Mouse (Mus musculus): Measurements from ENCODE around the gene Ano6. TPM values are rescaled to one million over a fixed set of nuclear protein-coding genes. Genes with fewer than 3 reads are reported as not detected.

Gene Ano6
- polyA plus RNA-seq, 1 experiment: 104 TPM

- 100% methylated on average over 1 of the region's 1 CpGs for WGBS
Observed at GRCm38 (mm10) chr15:95837570-95837969, 46.9 kb downstream of the Ano6 start.

GRCm38 (mm10) chr15:95838171-95839020, 47.8 kb downstream of the Ano6 start:
- no peaks in the 10 kb centered on the region for H3K27me3 ChIP-seq (ENCODE audit: control insufficient read depth, insufficient read depth, low read length)
- H3K36me3 ChIP-seq (ENCODE audit: control insufficient read depth, insufficient read depth, low read length): no peaks in the 10 kb centered on the region
- H3K4me3 ChIP-seq (ENCODE audit: control insufficient read depth, insufficient read depth, low read length): no peak overlapping the region
- TF ChIP-seq CTCF (IDR thresholded peaks at IDR 0.05; ENCODE audit: borderline replicate concordance, control insufficient read depth, extremely low read depth, insufficient read depth, low read length, poor library complexity): no peak
- no peak for DNase-seq
- peaks cover 6% of the 10 kb centered on the region; the same call in 1 of the 2 replicates for H3K4me1 ChIP-seq (replicated peaks; ENCODE audit: control insufficient read depth, insufficient read depth, low read length)
- no peak overlapping the region for H3K27ac ChIP-seq (ENCODE audit: control insufficient read depth, insufficient read depth, low read length)
- 45% methylated on average over 11 of the region's 11 CpGs for WGBS

More at GRCm38 (mm10) chr15:95837570-95837969, 46.9 kb downstream of the Ano6 start:
- H3K4me1 ChIP-seq (replicated peaks; ENCODE audit: control insufficient read depth, insufficient read depth, low read length): peaks cover 6% of the 10 kb centered on the region; the same call in 1 of the 2 replicates
- DNase-seq: no peak
- H3K27ac ChIP-seq (ENCODE audit: control insufficient read depth, insufficient read depth, low read length): no peak overlapping the region
- no peak for TF ChIP-seq POLR2A (IDR thresholded peaks at IDR 0.05; ENCODE audit: control insufficient read depth, extremely low read depth, insufficient read depth, low read length, poor library complexity)
- no peak for TF ChIP-seq CTCF (IDR thresholded peaks at IDR 0.05; ENCODE audit: borderline replicate concordance, control insufficient read depth, extremely low read depth, insufficient read depth, low read length, poor library complexity)
- H3K36me3 ChIP-seq (ENCODE audit: control insufficient read depth, insufficient read depth, low read length): no peaks in the 10 kb centered on the region
- H3K4me3 ChIP-seq (ENCODE audit: control insufficient read depth, insufficient read depth, low read length): no peak overlapping the region
- H3K27me3 ChIP-seq (ENCODE audit: control insufficient read depth, insufficient read depth, low read length): no peaks in the 10 kb centered on the region

GRCm38 (mm10) chr15:95839789-95840188, 49.1 kb downstream of the Ano6 start:
- peaks cover 6% of the 10 kb centered on the region for H3K4me1 ChIP-seq (replicated peaks; ENCODE audit: control insufficient read depth, insufficient read depth, low read length)
- DNase-seq: no peak
- 92% methylated on average over 3 of the region's 3 CpGs for WGBS
- H3K4me3 ChIP-seq (ENCODE audit: control insufficient read depth, insufficient read depth, low read length): no peak overlapping the region
- H3K27me3 ChIP-seq (ENCODE audit: control insufficient read depth, insufficient read depth, low read length): no peaks in the 10 kb centered on the region
- no peak for TF ChIP-seq POLR2A (IDR thresholded peaks at IDR 0.05; ENCODE audit: control insufficient read depth, extremely low read depth, insufficient read depth, low read length, poor library complexity)
- H3K36me3 ChIP-seq (ENCODE audit: control insufficient read depth, insufficient read depth, low read length): no peaks in the 10 kb centered on the region
- H3K27ac ChIP-seq (ENCODE audit: control insufficient read depth, insufficient read depth, low read length): no peak overlapping the region

GRCm38 (mm10) chr15:95843183-95843949, 52.7 kb downstream of the Ano6 start:
- DNase-seq: no peak
- WGBS: 93% methylated on average over 18 of the region's 18 CpGs
- Histone ChIP-seq H3K27me3 (ENCODE audit: control insufficient read depth, insufficient read depth, low read length) (no peaks in the 10 kb centered on the region), H3K4me1 (replicated peaks; ENCODE audit: control insufficient read depth, insufficient read depth, low read length) (peaks cover 5% of the 10 kb centered on the region), H3K36me3 (ENCODE audit: control insufficient read depth, insufficient read depth, low read length) (no peaks in the 10 kb centered on the region), H3K27ac (ENCODE audit: control insufficient read depth, insufficient read depth, low read length) (no peak overlapping the region), H3K4me3 (ENCODE audit: control insufficient read depth, insufficient read depth, low read length) (no peak overlapping the region)
- TF ChIP-seq CTCF (IDR thresholded peaks at IDR 0.05; ENCODE audit: borderline replicate concordance, control insufficient read depth, extremely low read depth, insufficient read depth, low read length, poor library complexity) (no peak), POLR2A (IDR thresholded peaks at IDR 0.05; ENCODE audit: control insufficient read depth, extremely low read depth, insufficient read depth, low read length, poor library complexity) (no peak)

- 95% methylated on average over 2 of the region's 2 CpGs for WGBS
- Histone ChIP-seq H3K4me1 (replicated peaks; ENCODE audit: control insufficient read depth, insufficient read depth, low read length) (peaks cover 8% of the 10 kb centered on the region), H3K27me3 (ENCODE audit: control insufficient read depth, insufficient read depth, low read length) (no peaks in the 10 kb centered on the region), H3K36me3 (ENCODE audit: control insufficient read depth, insufficient read depth, low read length) (no peaks in the 10 kb centered on the region), H3K4me3 (ENCODE audit: control insufficient read depth, insufficient read depth, low read length) (no peak overlapping the region), H3K27ac (ENCODE audit: control insufficient read depth, insufficient read depth, low read length) (no peak overlapping the region)
- TF ChIP-seq CTCF (IDR thresholded peaks at IDR 0.05; ENCODE audit: borderline replicate concordance, control insufficient read depth, extremely low read depth, insufficient read depth, low read length, poor library complexity) (no peak), POLR2A (IDR thresholded peaks at IDR 0.05; ENCODE audit: control insufficient read depth, extremely low read depth, insufficient read depth, low read length, poor library complexity) (no peak)
- DNase-seq: no peak
Observed at GRCm38 (mm10) chr15:95844412-95844811, 53.8 kb downstream of the Ano6 start.

GRCm38 (mm10) chr15:95846102-95846501, 55.5 kb downstream of the Ano6 start:
- TF ChIP-seq POLR2A (IDR thresholded peaks at IDR 0.05; ENCODE audit: control insufficient read depth, extremely low read depth, insufficient read depth, low read length, poor library complexity): no peak
- no peak for TF ChIP-seq CTCF (IDR thresholded peaks at IDR 0.05; ENCODE audit: borderline replicate concordance, control insufficient read depth, extremely low read depth, insufficient read depth, low read length, poor library complexity)
- peaks cover 14% of the 10 kb centered on the region for H3K4me1 ChIP-seq (replicated peaks; ENCODE audit: control insufficient read depth, insufficient read depth, low read length)

More at GRCm38 (mm10) chr15:95846102-95846501, 55.5 kb downstream of the Ano6 start:
- 95% methylated on average over 5 of the region's 5 CpGs for WGBS
- no peak for DNase-seq
- Histone ChIP-seq H3K36me3 (ENCODE audit: control insufficient read depth, insufficient read depth, low read length) (no peaks in the 10 kb centered on the region), H3K27ac (ENCODE audit: control insufficient read depth, insufficient read depth, low read length) (no peak overlapping the region), H3K27me3 (ENCODE audit: control insufficient read depth, insufficient read depth, low read length) (no peaks in the 10 kb centered on the region), H3K4me3 (ENCODE audit: control insufficient read depth, insufficient read depth, low read length) (no peak overlapping the region)

Measured in thymus, adult 2 months (tissue).